Mouse (Mus musculus): ENCODE results near the gene Myh11. TPM values are rescaled to one million over a fixed set of nuclear protein-coding genes. Genes with fewer than 3 reads are reported as not detected.

Gene Myh11
- polyA plus RNA-seq, 1 experiment from 2014 or later, result 0.74 TPM

GRCm38 (mm10) chr16:14215156-14215555 is 76.0 kb downstream of the Myh11 start:
- WGBS, result 87% methylated on average over 3 of the region's 3 CpGs
- no peak for ATAC-seq (ENCODE audit: insufficient number of reproducible peaks, low FRiP score)

GRCm38 (mm10) chr16:14198798-14199197 is 92.4 kb downstream of the Myh11 start:
- no peak overlapping the region for H3K9ac ChIP-seq
- WGBS, result 71% methylated on average over 4 of the region's 4 CpGs
- no peaks in the 10 kb centered on the region for H3K9me3 ChIP-seq (replicated peaks)
- H3K4me2 ChIP-seq, result no peak overlapping the region
- no peak overlapping the region for H3K27ac ChIP-seq (ENCODE audit: poor library complexity, severe bottlenecking)
- no peaks in the 10 kb centered on the region for H3K36me3 ChIP-seq
- no peak overlapping the region for H3K4me3 ChIP-seq
- H3K27me3 ChIP-seq (replicated peaks), result peaks cover 3% of the 10 kb centered on the region; the same call in 1 of the 2 replicates
- no peaks in the 10 kb centered on the region for H3K4me1 ChIP-seq (replicated peaks)
- no peak for ATAC-seq (ENCODE audit: insufficient number of reproducible peaks, low FRiP score)

More at GRCm38 (mm10) chr16:14215156-14215555, 76.0 kb downstream of the Myh11 start:
- Histone ChIP-seq H3K4me1 (replicated peaks) (no peaks in the 10 kb centered on the region), H3K27me3 (replicated peaks) (peaks cover 20% of the 10 kb centered on the region), H3K9me3 (replicated peaks) (no peaks in the 10 kb centered on the region), H3K9ac (no peak overlapping the region), H3K27ac (ENCODE audit: poor library complexity, severe bottlenecking) (no peak overlapping the region), H3K36me3 (no peaks in the 10 kb centered on the region), H3K4me3 (no peak overlapping the region), H3K4me2 (no peak overlapping the region)

- peaks cover 26% of the 10 kb centered on the region for H3K36me3 ChIP-seq
- no peak overlapping the region for H3K27ac ChIP-seq (ENCODE audit: poor library complexity, severe bottlenecking)
- no peaks in the 10 kb centered on the region for H3K27me3 ChIP-seq (replicated peaks)
- no peaks in the 10 kb centered on the region for H3K9me3 ChIP-seq (replicated peaks)
- no peak overlapping the region for H3K4me2 ChIP-seq
- H3K4me3 ChIP-seq, result no peak overlapping the region
- no peaks in the 10 kb centered on the region for H3K4me1 ChIP-seq (replicated peaks)
- no peak for ATAC-seq (ENCODE audit: insufficient number of reproducible peaks, low FRiP score)
- 32% methylated on average over 1 of the region's 1 CpGs for WGBS
- no peak overlapping the region for H3K9ac ChIP-seq
Observed at GRCm38 (mm10) chr16:14195427-14195826, 95.7 kb downstream of the Myh11 start.

- ATAC-seq (ENCODE audit: insufficient number of reproducible peaks, low FRiP score), result no peak
- Histone ChIP-seq H3K9me3 (replicated peaks) (no peaks in the 10 kb centered on the region), H3K4me2 (no peak overlapping the region), H3K27ac (ENCODE audit: poor library complexity, severe bottlenecking) (no peak overlapping the region), H3K9ac (no peak overlapping the region), H3K4me3 (no peak overlapping the region), H3K36me3 (peaks cover 36% of the 10 kb centered on the region), H3K27me3 (replicated peaks) (no peaks in the 10 kb centered on the region), H3K4me1 (replicated peaks) (no peaks in the 10 kb centered on the region)
- WGBS, result 70% methylated on average over 9 of the region's 9 CpGs
Observed at GRCm38 (mm10) chr16:14194164-14194950, 96.8 kb downstream of the Myh11 start.

GRCm38 (mm10) chr16:14185516-14185915 is 105.7 kb downstream of the Myh11 start:
- Histone ChIP-seq H3K36me3 (peaks cover 91% of the 10 kb centered on the region), H3K9me3 (replicated peaks) (no peaks in the 10 kb centered on the region), H3K4me2 (no peak overlapping the region), H3K9ac (no peak overlapping the region), H3K27ac (ENCODE audit: poor library complexity, severe bottlenecking) (no peak overlapping the region), H3K4me3 (no peak overlapping the region), H3K4me1 (replicated peaks) (0 out of 2 replicates have a peak, but pooled peaks cover 5% of the 10 kb centered on the region), H3K27me3 (replicated peaks) (no peaks in the 10 kb centered on the region)
- WGBS, result 94% methylated on average over 5 of the region's 5 CpGs
- ATAC-seq (ENCODE audit: insufficient number of reproducible peaks, low FRiP score), result no peak

- no peak for ATAC-seq (ENCODE audit: insufficient number of reproducible peaks, low FRiP score)
- 78% methylated on average over 1 of the region's 1 CpGs for WGBS
Observed at GRCm38 (mm10) chr16:14183856-14184255, 107.3 kb downstream of the Myh11 start.

GRCm38 (mm10) chr16:14182360-14182759 is 108.8 kb downstream of the Myh11 start:
- no peaks in the 10 kb centered on the region for H3K27me3 ChIP-seq (replicated peaks)
- WGBS, result 94% methylated on average over 5 of the region's 5 CpGs
- no peak overlapping the region for H3K9ac ChIP-seq
- peaks cover 86% of the 10 kb centered on the region for H3K36me3 ChIP-seq
- H3K4me2 ChIP-seq, result no peak overlapping the region
- H3K4me1 ChIP-seq (replicated peaks), result peaks cover 14% of the 10 kb centered on the region; the same call in 1 of the 2 replicates
- no peak overlapping the region for H3K27ac ChIP-seq (ENCODE audit: poor library complexity, severe bottlenecking)
- no peak for ATAC-seq (ENCODE audit: insufficient number of reproducible peaks, low FRiP score)
- H3K9me3 ChIP-seq (replicated peaks), result no peaks in the 10 kb centered on the region
- no peak overlapping the region for H3K4me3 ChIP-seq

More at GRCm38 (mm10) chr16:14183856-14184255, 107.3 kb downstream of the Myh11 start:
- Histone ChIP-seq H3K9me3 (replicated peaks) (no peaks in the 10 kb centered on the region), H3K4me3 (no peak overlapping the region), H3K4me2 (no peak overlapping the region), H3K4me1 (replicated peaks) (0 out of 2 replicates have a peak, but pooled peaks cover 8% of the 10 kb centered on the region), H3K27me3 (replicated peaks) (no peaks in the 10 kb centered on the region), H3K9ac (no peak overlapping the region), H3K27ac (ENCODE audit: poor library complexity, severe bottlenecking) (no peak overlapping the region), H3K36me3 (peaks cover 85% of the 10 kb centered on the region)

- H3K9ac ChIP-seq, result no peak overlapping the region
- peaks cover 14% of the 10 kb centered on the region; the same call in 1 of the 2 replicates for H3K4me1 ChIP-seq (replicated peaks)
- H3K27ac ChIP-seq (ENCODE audit: poor library complexity, severe bottlenecking), result no peak overlapping the region
- WGBS, result 48% methylated on average over 6 of the region's 6 CpGs
- no peak overlapping the region for H3K4me2 ChIP-seq
- ATAC-seq (ENCODE audit: insufficient number of reproducible peaks, low FRiP score), result no peak; the same call in 1 of the 2 replicates
- H3K36me3 ChIP-seq, result peaks cover 86% of the 10 kb centered on the region
- H3K9me3 ChIP-seq (replicated peaks), result no peaks in the 10 kb centered on the region
- no peak overlapping the region for H3K4me3 ChIP-seq
- H3K27me3 ChIP-seq (replicated peaks), result no peaks in the 10 kb centered on the region
Observed at GRCm38 (mm10) chr16:14180163-14180733, 110.9 kb downstream of the Myh11 start.

GRCm38 (mm10) chr16:14178041-14178440 is 113.1 kb downstream of the Myh11 start:
- no peaks in the 10 kb centered on the region for H3K9me3 ChIP-seq (replicated peaks)
- no peaks in the 10 kb centered on the region for H3K27me3 ChIP-seq (replicated peaks)
- no peak overlapping the region for H3K9ac ChIP-seq
- no peak overlapping the region for H3K4me2 ChIP-seq
- 0 out of 2 replicates have a peak, but pooled peaks have one; percentile 20 for ATAC-seq (ENCODE audit: insufficient number of reproducible peaks, low FRiP score)
- no peak overlapping the region for H3K4me3 ChIP-seq
- H3K4me1 ChIP-seq (replicated peaks), result peaks cover 14% of the 10 kb centered on the region; the same call in 1 of the 2 replicates
- WGBS, result 43% methylated on average over 3 of the region's 3 CpGs
- H3K27ac ChIP-seq (ENCODE audit: poor library complexity, severe bottlenecking), result no peak overlapping the region
- peaks cover 87% of the 10 kb centered on the region for H3K36me3 ChIP-seq

GRCm38 (mm10) chr16:14169706-14170105 is 121.5 kb downstream of the Myh11 start:
- Histone ChIP-seq H3K4me1 (replicated peaks) (peaks cover 16% of the 10 kb centered on the region), H3K4me3 (no peak overlapping the region), H3K4me2 (no peak overlapping the region), H3K27ac (ENCODE audit: poor library complexity, severe bottlenecking) (no peak overlapping the region), H3K9ac (no peak overlapping the region), H3K36me3 (peaks cover 75% of the 10 kb centered on the region), H3K27me3 (replicated peaks) (no peaks in the 10 kb centered on the region), H3K9me3 (replicated peaks) (no peaks in the 10 kb centered on the region)
- WGBS, result 81% methylated on average over 1 of the region's 1 CpGs
- ATAC-seq (ENCODE audit: insufficient number of reproducible peaks, low FRiP score), result no peak

GRCm38 (mm10) chr16:14166490-14166889 is 124.7 kb downstream of the Myh11 start:
- Histone ChIP-seq H3K27ac (ENCODE audit: poor library complexity, severe bottlenecking) (no peak overlapping the region), H3K4me2 (no peak overlapping the region), H3K9me3 (replicated peaks) (no peaks in the 10 kb centered on the region), H3K9ac (no peak overlapping the region), H3K4me1 (replicated peaks) (peaks cover 24% of the 10 kb centered on the region), H3K27me3 (replicated peaks) (no peaks in the 10 kb centered on the region), H3K36me3 (peaks cover 44% of the 10 kb centered on the region), H3K4me3 (no peak overlapping the region)
- no peak for ATAC-seq (ENCODE audit: insufficient number of reproducible peaks, low FRiP score)
- 84% methylated on average over 4 of the region's 4 CpGs for whole genome bisulfite sequencing
